Mouse (Mus musculus): ENCODE results near the gene Nlrc5. TPM values are rescaled to one million over a fixed set of nuclear protein-coding genes. Genes with fewer than 3 reads are reported as not detected.

Nlrc5 gene
- polyA plus RNA-seq, 1 experiment, result 0.16 TPM

GRCm38 (mm10) chr8:94485288-94485687 is 51.1 kb downstream of the Nlrc5 start:
- TF ChIP-seq MYOG (IDR thresholded peaks at IDR 0.05; ENCODE audit: control insufficient read depth, extremely low read depth, insufficient read length) (no peak), CEBPB (IDR thresholded peaks at IDR 0.05; ENCODE audit: low read depth) (no peak), MYOD1 (IDR thresholded peaks at IDR 0.05; ENCODE audit: control insufficient read depth, insufficient read length, low read depth) (no peak), USF1 (IDR thresholded peaks at IDR 0.05; ENCODE audit: low read depth) (no peak), CTCF (IDR thresholded peaks at IDR 0.05; ENCODE audit: control insufficient read depth, insufficient read depth, insufficient read length) (no peak), FOSL1 (IDR thresholded peaks at IDR 0.05; ENCODE audit: insufficient read depth, low read length, poor library complexity, severe bottlenecking) (no peak), MAX (IDR thresholded peaks at IDR 0.05) (no peak)
- Histone ChIP-seq H3K79me3 (ENCODE audit: low read depth) (no peaks in the 10 kb centered on the region), H3K27me3 (ENCODE audit: control insufficient read depth, insufficient read depth, insufficient read length) (peaks cover 17% of the 10 kb centered on the region), H3ac (ENCODE audit: control insufficient read depth, insufficient read length, low read depth) (no peak overlapping the region), H3K4me3 (ENCODE audit: insufficient read depth, poor library complexity, severe bottlenecking) (no peak overlapping the region), H3K36me3 (ENCODE audit: control insufficient read depth, insufficient read depth) (no peaks in the 10 kb centered on the region), H3K79me2 (ENCODE audit: control insufficient read depth, insufficient read depth) (no peaks in the 10 kb centered on the region)

- no peak for TF ChIP-seq USF1 (IDR thresholded peaks at IDR 0.05; ENCODE audit: low read depth)
- no peak for TF ChIP-seq MAX (IDR thresholded peaks at IDR 0.05)
- TF ChIP-seq MYOG (IDR thresholded peaks at IDR 0.05; ENCODE audit: control insufficient read depth, extremely low read depth, insufficient read length), result no peak
- no peak for TF ChIP-seq CEBPB (IDR thresholded peaks at IDR 0.05; ENCODE audit: low read depth)
Observed at GRCm38 (mm10) chr8:94485882-94486281, 51.7 kb downstream of the Nlrc5 start.

GRCm38 (mm10) chr8:94488016-94488415 is 53.9 kb downstream of the Nlrc5 start:
- H3K27me3 ChIP-seq (ENCODE audit: control insufficient read depth, insufficient read depth, insufficient read length), result peaks cover 17% of the 10 kb centered on the region
- H3ac ChIP-seq (ENCODE audit: control insufficient read depth, insufficient read length, low read depth), result no peak overlapping the region
- H3K79me3 ChIP-seq (ENCODE audit: low read depth), result no peaks in the 10 kb centered on the region
- H3K36me3 ChIP-seq (ENCODE audit: control insufficient read depth, insufficient read depth), result no peaks in the 10 kb centered on the region
- no peak overlapping the region for H3K4me3 ChIP-seq (ENCODE audit: insufficient read depth, poor library complexity, severe bottlenecking)
- H3K79me2 ChIP-seq (ENCODE audit: control insufficient read depth, insufficient read depth), result no peaks in the 10 kb centered on the region
- TF ChIP-seq FOSL1 (IDR thresholded peaks at IDR 0.05; ENCODE audit: insufficient read depth, low read length, poor library complexity, severe bottlenecking) (no peak), CTCF (IDR thresholded peaks at IDR 0.05; ENCODE audit: control insufficient read depth, insufficient read depth, insufficient read length) (no peak), USF1 (IDR thresholded peaks at IDR 0.05; ENCODE audit: low read depth) (no peak), MYOG (IDR thresholded peaks at IDR 0.05; ENCODE audit: control insufficient read depth, extremely low read depth, insufficient read length) (no peak), MYOD1 (IDR thresholded peaks at IDR 0.05; ENCODE audit: control insufficient read depth, insufficient read length, low read depth) (no peak), CEBPB (IDR thresholded peaks at IDR 0.05; ENCODE audit: low read depth) (no peak), MAX (IDR thresholded peaks at IDR 0.05) (no peak)

More at GRCm38 (mm10) chr8:94485882-94486281, 51.7 kb downstream of the Nlrc5 start:
- no peaks in the 10 kb centered on the region for H3K79me2 ChIP-seq (ENCODE audit: control insufficient read depth, insufficient read depth)
- no peaks in the 10 kb centered on the region for H3K36me3 ChIP-seq (ENCODE audit: control insufficient read depth, insufficient read depth)
- no peak overlapping the region for H3ac ChIP-seq (ENCODE audit: control insufficient read depth, insufficient read length, low read depth)
- no peak overlapping the region for H3K4me3 ChIP-seq (ENCODE audit: insufficient read depth, poor library complexity, severe bottlenecking)
- H3K27me3 ChIP-seq (ENCODE audit: control insufficient read depth, insufficient read depth, insufficient read length), result peaks cover 17% of the 10 kb centered on the region
- no peaks in the 10 kb centered on the region for H3K79me3 ChIP-seq (ENCODE audit: low read depth)

GRCm38 (mm10) chr8:94489809-94490483 is 55.8 kb downstream of the Nlrc5 start:
- Histone ChIP-seq H3K4me3 (ENCODE audit: insufficient read depth, poor library complexity, severe bottlenecking) (no peak overlapping the region), H3K79me2 (ENCODE audit: control insufficient read depth, insufficient read depth) (no peaks in the 10 kb centered on the region), H3ac (ENCODE audit: control insufficient read depth, insufficient read length, low read depth) (no peak overlapping the region), H3K27me3 (ENCODE audit: control insufficient read depth, insufficient read depth, insufficient read length) (peaks cover 20% of the 10 kb centered on the region), H3K79me3 (ENCODE audit: low read depth) (no peaks in the 10 kb centered on the region), H3K36me3 (ENCODE audit: control insufficient read depth, insufficient read depth) (no peaks in the 10 kb centered on the region)
- no peak for TF ChIP-seq MAX (IDR thresholded peaks at IDR 0.05)
- no peak for TF ChIP-seq CTCF (IDR thresholded peaks at IDR 0.05; ENCODE audit: control insufficient read depth, insufficient read depth, insufficient read length)
- TF ChIP-seq USF1 (IDR thresholded peaks at IDR 0.05; ENCODE audit: low read depth), result no peak
- TF ChIP-seq CEBPB (IDR thresholded peaks at IDR 0.05; ENCODE audit: low read depth), result no peak
- TF ChIP-seq MYOG (IDR thresholded peaks at IDR 0.05; ENCODE audit: control insufficient read depth, extremely low read depth, insufficient read length), result no peak
- TF ChIP-seq MYOD1 (IDR thresholded peaks at IDR 0.05; ENCODE audit: control insufficient read depth, insufficient read length, low read depth), result no peak
- no peak for TF ChIP-seq FOSL1 (IDR thresholded peaks at IDR 0.05; ENCODE audit: insufficient read depth, low read length, poor library complexity, severe bottlenecking)

- TF ChIP-seq CTCF (IDR thresholded peaks at IDR 0.05; ENCODE audit: control insufficient read depth, insufficient read depth, insufficient read length) (peak; percentile 54), MYOG (IDR thresholded peaks at IDR 0.05; ENCODE audit: control insufficient read depth, extremely low read depth, insufficient read length) (no peak)
- H3K36me3 ChIP-seq (ENCODE audit: control insufficient read depth, insufficient read depth), result no peaks in the 10 kb centered on the region
- H3K79me2 ChIP-seq (ENCODE audit: control insufficient read depth, insufficient read depth), result no peaks in the 10 kb centered on the region
- no peak overlapping the region for H3ac ChIP-seq (ENCODE audit: control insufficient read depth, insufficient read length, low read depth)
- H3K27me3 ChIP-seq (ENCODE audit: control insufficient read depth, insufficient read depth, insufficient read length), result peaks cover 15% of the 10 kb centered on the region
- H3K4me3 ChIP-seq (ENCODE audit: insufficient read depth, poor library complexity, severe bottlenecking), result no peak overlapping the region
- no peaks in the 10 kb centered on the region for H3K79me3 ChIP-seq (ENCODE audit: low read depth)
Observed at GRCm38 (mm10) chr8:94492021-94492681, 58.0 kb downstream of the Nlrc5 start.

GRCm38 (mm10) chr8:94493240-94493639 is 59.1 kb downstream of the Nlrc5 start:
- H3K36me3 ChIP-seq (ENCODE audit: control insufficient read depth, insufficient read depth), result no peaks in the 10 kb centered on the region
- TF ChIP-seq CTCF (IDR thresholded peaks at IDR 0.05; ENCODE audit: control insufficient read depth, insufficient read depth, insufficient read length) (no peak), MYOG (IDR thresholded peaks at IDR 0.05; ENCODE audit: control insufficient read depth, extremely low read depth, insufficient read length) (no peak), FOSL1 (IDR thresholded peaks at IDR 0.05; ENCODE audit: insufficient read depth, low read length, poor library complexity, severe bottlenecking) (no peak), CEBPB (IDR thresholded peaks at IDR 0.05; ENCODE audit: low read depth) (no peak), MAX (IDR thresholded peaks at IDR 0.05) (no peak), USF1 (IDR thresholded peaks at IDR 0.05; ENCODE audit: low read depth) (no peak), MYOD1 (IDR thresholded peaks at IDR 0.05; ENCODE audit: control insufficient read depth, insufficient read length, low read depth) (no peak)
- H3K79me3 ChIP-seq (ENCODE audit: low read depth), result no peaks in the 10 kb centered on the region
- H3ac ChIP-seq (ENCODE audit: control insufficient read depth, insufficient read length, low read depth), result no peak overlapping the region
- H3K27me3 ChIP-seq (ENCODE audit: control insufficient read depth, insufficient read depth, insufficient read length), result peaks cover 14% of the 10 kb centered on the region
- no peaks in the 10 kb centered on the region for H3K79me2 ChIP-seq (ENCODE audit: control insufficient read depth, insufficient read depth)
- H3K4me3 ChIP-seq (ENCODE audit: insufficient read depth, poor library complexity, severe bottlenecking), result no peak overlapping the region
